Mouse (Mus musculus) CD4-positive helper T cell, adult 2 months (primary cell): ENCODE data around the gene Mbtps1.

ENCODE experiments used
- DNase-seq: peaks from one replicate; pipeline ENCODE4 v3.0.0-alpha.2; 2012; ENCODE audit warnings: low read depth, missing footprints, low spot score

Mbtps1 gene

DNA sequence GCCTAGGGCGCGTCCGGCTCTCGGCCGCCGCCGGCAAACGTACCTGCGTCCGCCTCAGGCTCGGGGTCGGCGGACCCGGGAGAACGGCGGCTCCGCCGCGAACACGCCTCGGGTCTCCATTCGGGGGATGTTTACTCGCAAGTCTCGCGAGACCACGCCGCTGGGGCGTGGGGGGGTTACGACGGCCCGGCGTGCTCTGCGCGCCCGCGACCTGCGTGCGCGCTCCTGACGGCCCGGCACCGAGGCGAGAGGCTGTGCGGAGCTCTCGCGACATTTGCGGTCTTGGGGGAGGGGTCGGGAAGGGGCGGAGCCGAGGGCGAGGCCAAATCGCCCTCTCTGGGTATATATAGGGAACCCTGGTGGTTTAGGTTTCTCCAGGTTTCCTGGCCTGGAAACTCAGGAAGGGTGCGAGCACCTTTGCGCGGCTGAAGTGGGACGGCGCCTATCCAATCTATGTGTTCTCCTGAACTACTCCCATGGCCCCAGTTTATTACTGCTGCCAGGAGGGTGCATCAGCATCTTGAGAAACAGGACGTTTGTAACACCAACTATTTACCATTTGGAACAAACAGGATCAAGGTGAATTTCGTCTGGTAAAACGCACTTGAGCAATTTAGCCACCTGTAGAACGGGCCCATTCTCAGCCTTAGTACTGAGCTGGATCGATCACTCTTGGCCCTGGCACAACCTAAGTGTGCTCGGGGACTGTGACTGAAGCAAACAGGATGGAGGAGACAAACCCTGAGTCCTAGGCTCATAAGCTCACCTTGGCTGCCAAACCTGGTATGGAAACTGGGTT is at the start of gene Mbtps1:
Mbtps1 (minus strand) TSS at position 133 of the 799 bp plus-strand sequence.
- peak; percentile 100 for DNase-seq

DNA sequence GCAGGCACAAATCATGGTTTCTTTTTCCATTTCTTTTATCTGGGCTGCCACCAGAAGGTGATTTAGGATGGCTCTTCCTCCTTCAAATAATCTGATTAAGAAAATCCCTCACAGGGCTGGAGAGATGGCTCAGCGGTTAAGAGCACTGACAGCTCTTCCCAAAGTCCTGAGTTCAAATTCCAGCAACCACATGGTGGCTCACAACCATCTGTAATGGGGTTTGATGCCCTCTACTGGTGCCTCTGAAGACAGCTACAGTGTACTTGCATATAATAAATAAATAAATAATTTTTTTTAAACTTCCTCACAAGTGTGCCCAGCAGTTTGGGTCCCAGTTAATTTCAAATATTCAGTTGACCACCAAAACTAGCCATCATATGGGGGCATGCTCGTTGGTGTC is 47.7 kb upstream of the Mbtps1 start:
- DNase-seq: peak; percentile 42

DNA sequence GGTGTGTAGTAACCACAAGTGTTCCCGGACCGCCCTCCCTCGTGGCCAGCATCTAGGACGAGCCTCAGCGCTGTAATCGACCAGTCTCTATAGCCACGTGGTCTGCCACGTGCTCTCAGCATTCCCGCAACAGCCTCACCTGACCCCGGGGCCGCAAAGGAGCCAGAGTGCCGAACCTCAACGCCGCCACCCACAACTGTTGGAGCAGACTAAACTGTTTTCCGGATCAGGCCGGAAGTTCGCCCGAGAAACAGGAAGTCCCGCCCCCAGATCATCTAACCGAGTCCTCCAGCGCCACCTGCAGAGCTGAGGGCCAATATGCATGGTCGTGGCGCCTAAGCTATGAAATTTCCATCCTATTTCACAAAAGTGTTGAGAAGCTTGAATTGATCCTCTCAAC is 46.5 kb upstream of the Mbtps1 start, which contains the start of gene Taf1c:
Taf1c (minus strand) TSS at position 227 of the 400 bp plus-strand sequence.
- peak; percentile 92 for DNase-seq

DNA sequence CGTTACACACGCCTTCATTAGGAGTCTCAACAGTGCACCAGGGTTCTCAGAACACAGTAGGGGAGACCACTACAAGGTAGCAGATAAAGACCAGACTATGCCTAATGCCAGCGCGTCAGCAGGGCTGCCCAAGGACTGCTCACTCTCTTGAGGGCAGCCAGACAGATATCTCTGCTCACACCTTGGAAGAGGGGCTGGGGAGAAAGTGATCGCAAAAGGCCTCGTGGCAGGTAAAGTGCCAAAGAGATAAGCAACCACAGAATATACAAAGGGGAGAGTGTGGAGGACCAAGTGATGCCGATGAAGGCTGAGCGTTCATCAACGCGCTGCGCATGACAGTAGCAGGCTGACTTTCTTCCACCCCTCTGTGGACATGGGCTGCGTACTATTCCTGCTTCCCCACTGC is 45.9 kb upstream of the Mbtps1 start:
- DNase-seq: no peak

DNA sequence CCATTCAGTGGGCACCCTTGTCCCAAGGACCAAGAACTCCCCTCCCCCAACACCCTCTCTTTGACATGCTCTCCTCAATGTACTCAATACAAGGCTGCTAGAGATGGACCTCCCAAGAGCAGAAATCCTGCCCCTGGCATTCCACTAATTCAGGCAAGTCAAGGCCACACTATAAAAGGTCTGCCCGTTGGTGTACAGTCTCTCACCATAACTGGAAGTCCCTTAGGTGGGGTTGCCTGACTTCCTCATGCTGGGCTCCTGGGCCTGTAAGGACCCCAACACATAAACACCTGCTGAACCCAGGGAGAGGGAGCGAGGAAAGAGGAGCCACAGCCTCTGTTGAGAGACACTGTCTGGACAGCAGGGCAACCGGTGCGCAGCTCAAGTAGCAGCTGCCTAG is 45.2 kb upstream of the Mbtps1 start:
- no peak for DNase-seq

DNA sequence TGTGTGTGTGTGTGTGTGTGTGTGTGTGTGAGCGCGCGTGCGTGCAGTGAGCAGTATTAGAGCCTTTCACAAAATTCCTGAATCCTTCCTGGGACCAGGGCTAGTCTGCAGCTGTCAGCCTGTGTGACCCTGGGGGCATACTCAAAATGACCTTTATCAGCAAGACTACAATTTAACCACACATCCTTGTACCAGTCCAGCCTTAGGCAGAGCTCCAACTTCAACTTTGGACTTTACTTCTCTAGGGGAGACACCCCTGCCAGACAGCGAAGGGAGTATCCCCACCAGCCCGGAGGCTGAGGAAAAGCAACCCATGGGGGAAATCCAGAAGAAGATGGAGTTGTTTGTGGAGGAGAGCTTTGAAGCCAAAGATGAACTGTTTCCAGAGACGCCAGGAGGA is 32.9 kb upstream of the Mbtps1 start:
- no peak for DNase-seq

DNA sequence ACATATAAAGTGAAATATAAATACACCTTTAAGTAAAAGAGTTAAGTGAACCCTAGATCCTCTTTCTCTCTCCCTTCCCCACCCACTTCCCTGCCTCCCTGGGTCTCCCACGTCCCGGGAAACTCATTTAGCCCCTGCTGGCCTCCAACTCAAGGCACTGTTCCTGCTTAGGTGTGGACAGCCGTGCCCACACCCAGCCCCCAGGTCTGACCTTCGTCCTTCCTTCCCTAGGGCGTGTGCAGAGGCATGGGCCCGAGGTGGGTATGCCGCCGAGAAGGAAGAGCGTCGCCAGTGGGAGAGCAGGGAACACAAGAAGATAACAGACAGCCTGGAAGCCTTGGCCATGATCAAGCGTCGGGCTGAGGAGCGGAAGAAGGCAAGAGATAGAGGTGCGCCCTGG is 31.8 kb upstream of the Mbtps1 start:
- DNase-seq: no peak

DNA sequence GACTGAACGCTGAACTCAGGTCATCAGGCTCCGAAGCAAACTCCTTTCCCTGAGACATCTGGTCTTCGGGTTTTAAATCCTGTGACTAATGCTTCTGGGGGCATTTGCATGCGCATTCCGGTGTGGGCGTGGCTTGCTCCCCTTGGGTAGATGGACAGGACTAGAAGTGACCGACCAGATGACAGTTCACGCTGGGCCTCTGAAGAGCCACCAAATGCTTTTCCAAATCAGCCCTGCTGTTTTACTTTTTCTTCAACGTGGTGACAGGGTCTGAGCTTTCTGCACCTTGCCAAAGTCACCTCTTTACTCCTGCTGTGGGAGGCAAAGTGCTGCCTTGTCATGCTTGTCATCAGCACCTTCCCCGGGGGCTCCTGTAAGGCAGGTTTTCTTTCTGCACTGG is 30.3 kb upstream of the Mbtps1 start:
- no peak for DNase-seq

DNA sequence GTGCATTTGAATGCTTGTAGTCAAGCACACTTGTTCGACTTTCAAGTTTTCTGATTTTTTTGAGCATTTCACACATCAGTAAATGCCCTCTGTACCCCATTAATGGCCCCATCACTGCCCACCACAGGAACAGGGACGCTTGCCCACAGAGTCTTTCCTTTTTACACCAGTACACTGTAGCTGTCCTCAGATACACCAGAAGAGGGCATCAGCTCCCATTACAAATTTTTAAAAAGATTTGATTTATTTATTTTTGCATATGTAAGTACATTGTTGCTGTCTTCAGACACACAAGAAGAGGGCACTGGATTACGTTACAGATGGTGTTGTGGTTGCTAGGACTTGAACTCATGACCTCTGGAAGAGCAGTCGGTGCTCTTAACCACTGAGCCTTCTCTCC is 29.8 kb upstream of the Mbtps1 start:
- DNase-seq: no peak

DNA sequence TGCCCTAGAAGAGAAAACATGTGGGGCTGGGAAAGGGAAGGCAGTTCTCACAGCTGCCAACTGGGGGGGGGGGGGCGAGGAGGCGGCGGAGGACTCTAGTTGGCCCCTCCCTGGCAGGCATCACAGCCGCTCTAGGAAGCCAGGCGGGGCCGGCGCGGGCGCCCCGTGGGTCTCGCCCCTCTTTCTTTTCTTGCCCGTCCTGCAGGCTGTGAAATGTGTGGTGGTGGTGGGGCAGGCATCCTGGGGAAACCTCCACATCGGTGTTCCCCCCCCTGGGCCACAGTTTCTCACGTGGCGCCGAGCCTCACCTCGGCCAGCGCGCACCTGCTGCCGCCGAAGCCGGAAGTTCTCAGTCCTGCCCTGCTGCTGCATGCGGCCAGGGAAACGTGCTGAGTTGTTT is 27.4 kb upstream of the Mbtps1 start:
- peak; percentile 88 for DNase-seq

DNA sequence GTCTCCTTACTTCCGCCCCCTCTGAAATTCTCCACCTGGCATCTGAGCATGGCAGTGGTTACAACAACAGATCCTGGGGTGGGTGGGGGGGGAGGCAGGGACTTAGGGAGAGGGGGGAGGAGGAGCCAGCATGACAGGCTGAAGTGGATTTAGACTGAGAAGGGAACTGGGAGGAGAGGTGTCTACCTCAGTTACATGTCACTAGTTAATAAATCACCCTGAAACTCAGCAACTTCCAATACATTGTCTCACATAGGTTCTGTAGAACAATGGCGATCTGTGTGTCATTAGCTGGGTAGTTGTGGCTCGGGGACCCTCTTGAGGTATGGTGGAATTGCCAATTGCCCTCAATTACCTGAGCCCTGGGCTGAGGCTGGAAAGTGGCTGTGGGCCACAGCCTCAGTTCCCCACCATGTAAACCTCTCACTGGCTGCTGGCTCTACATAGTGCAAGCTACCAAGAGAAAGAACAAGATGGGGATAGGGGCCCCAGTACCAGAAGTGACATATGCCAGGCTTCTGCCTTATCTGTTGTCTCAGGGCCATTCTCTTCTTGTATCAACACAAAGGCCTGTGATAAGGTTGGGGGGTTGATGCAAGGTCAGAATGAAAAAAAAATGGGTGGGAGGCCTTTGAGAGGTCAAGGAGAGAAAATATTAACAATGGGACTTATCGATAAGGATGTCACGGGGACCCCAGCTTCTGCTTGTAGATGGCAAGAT is 22.1 kb upstream of the Mbtps1 start:
- DNase-seq: no peak

DNA sequence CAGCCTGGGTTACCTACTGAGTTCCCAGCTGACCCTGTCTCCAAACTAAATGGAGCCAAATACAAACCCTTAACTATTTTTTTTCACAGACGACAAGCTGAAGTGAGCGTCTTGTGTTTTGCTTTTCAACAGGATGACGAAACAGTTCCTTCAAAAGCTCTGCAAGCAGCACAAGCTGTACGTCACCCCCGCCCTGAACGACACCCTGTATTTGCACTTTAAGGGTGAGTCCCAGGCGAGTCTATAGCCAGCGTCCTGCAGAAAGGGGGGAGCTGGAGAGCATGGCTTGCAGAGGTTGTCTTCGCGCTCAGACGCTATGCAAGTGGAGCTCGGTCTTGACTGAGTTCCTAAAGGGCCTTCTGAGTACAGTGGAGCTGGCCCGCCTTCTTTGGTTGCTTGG is 20.6 kb upstream of the Mbtps1 start:
- no peak for DNase-seq

DNA sequence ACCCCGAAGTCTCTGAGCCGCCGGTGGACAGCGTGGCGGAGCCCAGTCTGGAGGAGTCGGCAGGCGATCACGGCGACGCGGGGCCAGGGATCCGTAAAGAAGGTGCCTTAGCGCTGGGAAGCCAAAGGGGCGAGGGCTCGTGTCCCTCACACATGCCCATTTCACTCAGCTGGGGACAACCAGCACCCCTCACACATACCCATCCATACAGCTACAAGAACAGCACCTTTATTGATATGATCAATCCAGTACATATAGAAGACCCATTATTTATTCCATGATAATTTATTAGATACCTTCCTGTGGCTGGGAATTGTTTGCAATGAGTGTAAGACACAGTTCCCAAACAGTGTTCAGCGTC is 16.8 kb upstream of the Mbtps1 start:
- DNase-seq: no peak

DNA sequence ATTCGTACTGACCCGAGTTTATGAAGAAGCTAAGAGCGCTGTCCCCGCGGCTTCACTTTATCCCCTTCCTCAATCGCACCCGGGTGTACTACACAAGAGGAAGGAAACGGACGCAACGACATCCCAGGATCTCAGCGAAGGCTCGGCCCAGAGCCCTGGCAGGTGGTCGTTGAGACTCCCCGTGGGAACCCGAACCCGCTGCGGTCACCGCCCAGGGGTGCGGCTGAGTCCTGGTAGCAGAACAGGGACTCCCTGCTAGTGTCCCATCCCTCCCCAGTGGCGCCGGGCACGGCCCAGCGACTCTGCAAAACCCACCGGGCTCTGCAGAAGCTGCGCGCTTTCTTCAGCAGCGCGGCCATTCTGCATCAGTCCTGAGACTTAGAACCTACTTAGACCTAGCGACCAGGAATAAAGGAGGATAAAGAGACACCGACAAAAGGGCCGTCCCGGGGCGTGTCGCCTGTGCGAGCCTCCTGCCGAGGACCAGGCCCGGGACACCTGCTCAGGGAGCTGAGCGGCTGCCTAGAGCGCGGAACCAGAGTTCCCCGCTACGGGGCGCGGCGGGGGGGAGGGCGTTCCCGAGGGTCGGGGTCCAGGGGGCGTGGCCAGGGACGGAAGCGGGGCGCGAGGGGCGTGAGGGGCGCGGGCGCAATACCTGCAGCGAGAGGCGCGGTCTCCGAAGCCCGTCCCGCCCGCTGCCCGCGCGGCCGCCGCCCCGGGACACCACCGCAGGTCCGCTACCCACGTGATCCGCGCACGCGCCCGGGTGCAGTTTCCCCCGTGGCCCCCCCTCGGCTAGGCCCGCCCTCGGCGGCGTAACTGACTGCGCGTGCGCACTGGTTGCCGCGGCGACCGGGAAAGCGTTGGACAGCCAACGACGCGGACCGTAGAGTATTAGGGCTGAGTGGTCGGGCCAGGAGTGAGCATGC is 16.2 kb upstream of the Mbtps1 start, which contains the start of the genes Hsdl1 and Dnaaf1:
Hsdl1 (minus strand) TSS at position 747 of the 929 bp plus-strand sequence.
Dnaaf1 (plus strand) TSS at position 799 of the 929 bp plus-strand sequence.
- peak; percentile 93 for DNase-seq

DNA sequence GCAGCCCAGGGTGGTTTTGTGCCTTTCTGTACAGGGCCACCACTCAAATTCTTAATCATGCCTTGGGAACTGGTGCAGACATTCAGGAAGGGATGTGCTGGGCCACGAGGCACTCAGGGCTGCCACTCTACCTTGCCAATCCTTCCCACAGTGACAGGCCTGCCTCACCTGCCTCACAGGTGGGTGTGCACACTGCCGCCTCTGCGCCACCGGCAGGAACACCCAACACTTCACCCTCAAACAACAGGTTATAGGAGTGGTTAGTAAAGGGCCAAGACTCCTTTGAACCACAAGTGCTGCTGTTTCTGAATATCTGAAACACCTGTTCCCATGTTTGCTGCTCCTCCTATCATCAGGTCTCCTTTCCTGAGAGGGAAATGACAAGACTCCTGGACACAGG is 13.9 kb upstream of the Mbtps1 start:
- no peak for DNase-seq

DNA sequence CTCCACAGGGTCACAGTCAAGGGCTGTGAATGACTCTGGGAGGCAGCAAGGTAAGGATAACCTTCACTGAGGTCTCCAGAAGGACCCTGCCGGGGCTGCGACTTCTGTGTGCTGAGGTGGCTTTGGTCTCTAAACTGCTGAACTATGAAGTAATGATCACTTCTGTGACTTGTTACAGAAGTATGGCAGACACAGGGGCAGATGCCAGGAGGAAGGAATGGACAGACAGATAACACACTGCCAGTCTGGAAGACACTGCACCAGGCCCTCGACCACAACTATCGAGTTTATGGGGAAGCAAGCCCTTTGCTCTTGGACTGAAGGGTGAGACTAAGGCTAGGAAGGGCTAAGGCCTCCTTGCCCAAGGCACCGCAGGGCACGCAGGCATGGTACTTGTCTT is 12.6 kb upstream of the Mbtps1 start:
- DNase-seq: no peak

DNA sequence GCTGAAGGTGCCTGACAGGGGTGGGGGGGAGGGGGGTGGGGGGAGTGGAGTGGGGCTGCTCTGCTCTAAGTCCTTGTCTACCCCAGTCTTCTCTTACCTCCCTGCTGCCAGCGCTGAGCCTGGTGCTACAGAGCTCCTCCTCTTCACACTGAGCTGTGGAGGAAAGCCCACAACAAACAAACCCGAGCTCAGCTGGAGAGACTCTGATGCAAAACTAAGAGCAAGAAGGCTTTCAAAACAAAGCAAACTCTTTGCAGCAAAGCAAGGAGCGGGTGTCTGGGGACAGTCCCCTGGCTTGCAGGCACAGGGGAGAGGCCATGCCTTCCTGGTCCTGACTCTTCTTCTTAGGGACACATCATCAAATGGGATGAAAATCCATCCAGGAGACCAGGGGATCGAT is 11.3 kb upstream of the Mbtps1 start:
- peak; percentile 90 for DNase-seq

DNA sequence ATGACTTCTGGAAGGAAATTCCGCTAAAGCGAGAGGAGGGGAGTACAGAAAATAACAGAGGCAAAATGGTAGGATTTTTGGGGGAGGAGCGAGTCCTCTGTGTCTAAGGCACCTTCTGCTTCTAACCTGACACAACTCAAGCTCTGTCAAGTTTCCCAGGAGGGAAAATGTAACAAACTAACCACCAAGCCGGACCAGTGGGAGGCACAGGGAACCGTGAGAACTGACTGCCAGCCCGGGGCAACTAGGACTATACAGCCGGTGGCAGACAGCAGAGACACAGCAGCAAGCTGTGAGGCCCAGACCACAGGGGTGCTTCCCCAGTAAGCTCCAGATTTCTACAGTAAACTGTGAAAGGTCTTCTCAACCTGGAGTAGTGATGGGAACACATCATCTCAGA is 10.4 kb upstream of the Mbtps1 start:
- peak; percentile 31 for DNase-seq

DNA sequence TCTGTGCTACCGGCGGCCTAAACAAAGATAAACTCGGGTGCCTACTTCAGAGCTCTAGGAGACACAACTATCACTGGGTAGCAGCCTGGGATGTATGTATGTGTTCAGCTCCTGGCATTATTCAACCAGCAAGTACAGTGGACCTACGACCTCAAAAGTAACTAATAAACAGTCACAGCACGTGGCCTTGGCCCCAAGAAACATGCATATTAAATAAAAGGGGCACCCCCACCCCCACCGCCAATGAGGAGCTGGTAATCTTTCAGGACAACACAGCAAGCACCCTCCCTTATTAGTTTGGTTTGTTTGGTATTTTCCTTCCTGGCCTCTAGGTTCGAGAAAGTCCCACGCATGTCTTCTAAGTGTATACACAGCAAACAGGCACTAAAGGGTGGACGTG is 9.7 kb upstream of the Mbtps1 start:
- DNase-seq: no peak

DNA sequence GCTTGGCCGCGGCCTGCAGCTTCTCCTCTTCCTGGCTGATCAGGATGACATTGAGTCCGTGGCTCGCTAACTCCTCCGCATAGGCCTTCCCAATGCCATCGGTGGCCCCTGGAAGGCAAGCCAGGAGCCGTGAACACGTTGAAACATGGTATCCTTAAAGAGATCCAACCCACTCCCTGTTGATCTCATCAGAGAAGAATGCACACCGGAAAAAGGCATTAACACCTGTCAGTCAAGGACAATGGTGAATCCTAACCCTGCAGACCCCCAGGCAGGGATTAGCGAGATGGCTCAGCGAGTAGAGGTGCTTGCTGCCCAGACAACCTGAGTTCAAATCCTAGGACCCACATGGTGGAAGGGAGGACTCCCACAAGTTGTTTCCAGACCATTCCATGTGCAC is 7.8 kb upstream of the Mbtps1 start:
- no peak for DNase-seq

DNA sequence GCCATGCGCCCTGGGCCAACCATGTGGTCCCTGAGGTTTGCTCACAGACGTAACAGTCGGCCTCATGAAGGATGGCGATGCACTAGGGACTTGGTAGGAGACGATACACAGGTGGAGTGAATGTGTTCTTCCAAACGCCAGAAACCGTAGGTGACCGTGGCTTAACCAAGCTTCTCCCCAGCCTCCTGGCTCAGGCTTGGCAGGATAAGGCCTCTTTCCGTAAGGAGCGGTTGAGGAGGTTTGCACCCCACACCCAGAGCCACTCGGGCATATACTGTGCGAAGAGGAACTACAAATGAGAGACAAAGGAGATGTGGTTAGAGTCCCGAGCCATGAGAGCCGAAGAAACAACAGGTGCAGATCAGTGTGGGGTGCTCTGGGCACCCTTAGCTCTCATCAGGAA is 5.3 kb upstream of the Mbtps1 start:
- DNase-seq: no peak

DNA sequence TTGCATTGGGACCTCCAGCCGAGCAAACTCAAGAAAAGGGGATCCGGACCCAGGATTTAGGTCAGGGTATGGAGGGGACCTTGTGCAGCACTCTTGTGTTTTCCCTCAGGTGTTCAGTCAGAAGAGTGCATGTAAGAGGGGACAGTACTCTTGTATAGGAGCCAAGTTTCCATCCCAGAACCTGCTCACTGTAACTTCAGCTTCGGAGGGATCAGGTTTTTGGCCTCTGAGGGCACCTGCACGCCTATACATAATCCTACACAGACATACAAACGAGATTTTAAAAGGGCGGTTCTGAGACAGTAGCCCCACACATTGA is 826 bp upstream of the Mbtps1 start:
- DNase-seq: no peak
